Mouse (Mus musculus): ENCODE measurements around the gene Hoxc9.

Hoxc9 gene

DNA sequence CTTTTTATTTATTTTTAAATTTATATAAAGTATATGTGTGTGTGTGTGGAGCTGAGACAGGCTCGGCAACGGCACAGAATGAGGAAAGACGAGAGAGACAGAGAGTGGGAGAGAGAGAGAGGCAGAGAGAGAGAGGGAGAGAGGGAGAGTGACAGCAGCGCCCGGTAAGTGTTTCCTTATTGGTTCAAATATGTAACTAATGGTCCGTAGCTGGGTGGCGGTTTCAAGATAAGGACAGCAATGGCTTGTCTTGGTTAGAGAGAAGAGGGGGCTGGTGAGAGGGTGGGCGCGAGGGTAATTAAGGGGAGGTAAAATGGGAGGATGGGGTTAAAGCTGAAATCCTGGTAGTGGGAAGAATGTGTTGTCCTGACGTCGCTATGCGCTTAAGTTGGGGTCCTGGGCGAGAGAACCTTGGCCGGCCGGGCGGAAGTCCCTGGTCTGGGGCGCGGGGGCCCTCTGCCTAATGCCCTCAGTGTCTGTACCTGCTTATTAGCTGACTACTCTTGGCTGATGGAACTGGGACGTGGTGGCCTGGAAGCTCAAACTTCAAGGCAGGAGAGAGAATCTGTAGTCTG is 22.5 kb downstream of the Hoxc9 start:
- DNase-seq (ENCODE audit: low spot score in 2 of 2), result no peak

DNA sequence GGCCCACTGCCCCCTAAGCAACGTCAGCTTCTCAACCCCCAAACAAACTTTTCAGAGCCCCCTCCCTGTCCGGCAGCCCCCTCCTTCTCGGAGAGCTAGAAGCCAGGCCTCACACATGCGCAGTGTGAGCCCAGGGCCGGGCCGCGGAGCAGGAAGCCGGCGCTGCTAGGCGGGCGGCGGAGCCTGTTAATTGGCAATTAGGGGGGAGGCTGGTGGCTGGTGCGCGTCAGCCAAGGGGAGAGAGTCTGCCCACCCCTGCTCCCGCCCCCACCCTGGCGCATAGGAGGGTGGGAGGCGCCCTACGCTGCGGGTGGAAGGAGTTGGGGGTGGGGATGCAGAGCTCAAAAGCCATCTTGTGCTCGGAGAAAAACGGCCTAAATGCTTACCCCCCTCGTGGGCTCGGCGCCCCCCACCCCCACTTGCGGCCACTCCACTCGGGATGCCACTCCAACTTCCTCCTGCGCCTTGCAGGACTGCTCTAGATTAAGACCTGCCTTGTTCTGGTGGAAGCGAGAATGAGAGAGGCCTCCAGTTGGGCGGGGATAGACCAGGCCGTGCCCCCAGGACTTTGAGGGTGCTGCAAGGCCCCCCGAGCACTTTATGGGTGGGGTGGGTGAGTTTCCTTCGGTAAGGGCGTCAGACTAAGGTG is 23.1 kb downstream of the Hoxc9 start:
- DNase-seq (ENCODE audit: low spot score in 2 of 2), result no peak

DNA sequence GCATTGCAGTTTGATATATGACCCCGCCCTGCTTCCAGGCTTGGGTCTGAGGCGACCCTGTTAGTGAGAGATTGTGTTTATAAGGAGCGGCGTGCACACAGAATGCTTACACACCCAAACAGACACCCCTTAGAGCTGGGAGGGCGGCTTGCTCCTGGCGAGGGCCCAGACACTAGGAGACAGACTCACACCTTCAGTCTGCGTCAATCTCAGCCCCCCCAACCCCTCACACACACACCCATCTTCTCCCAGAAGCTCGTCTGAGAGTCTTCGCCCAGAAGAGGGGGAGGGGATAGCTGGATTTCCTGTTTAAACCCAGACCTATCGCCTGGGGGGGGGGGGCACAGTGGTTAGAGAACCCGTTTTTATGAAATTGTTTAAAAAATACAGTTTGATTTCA is 23.7 kb downstream of the Hoxc9 start:
- DNase-seq (ENCODE audit: low spot score in 2 of 2), result no peak

GRCm38 (mm10) chr15:103000501-103000901 is 24.3 kb downstream of the Hoxc9 start:
- no peak for DNase-seq (ENCODE audit: low spot score in 2 of 2)

GRCm38 (mm10) chr15:103001370-103001769 is 25.1 kb downstream of the Hoxc9 start:
- no peak for DNase-seq (ENCODE audit: low spot score in 2 of 2)

GRCm38 (mm10) chr15:103002156-103002555 is 25.9 kb downstream of the Hoxc9 start:
- no peak for DNase-seq (ENCODE audit: low spot score in 2 of 2)

DNA sequence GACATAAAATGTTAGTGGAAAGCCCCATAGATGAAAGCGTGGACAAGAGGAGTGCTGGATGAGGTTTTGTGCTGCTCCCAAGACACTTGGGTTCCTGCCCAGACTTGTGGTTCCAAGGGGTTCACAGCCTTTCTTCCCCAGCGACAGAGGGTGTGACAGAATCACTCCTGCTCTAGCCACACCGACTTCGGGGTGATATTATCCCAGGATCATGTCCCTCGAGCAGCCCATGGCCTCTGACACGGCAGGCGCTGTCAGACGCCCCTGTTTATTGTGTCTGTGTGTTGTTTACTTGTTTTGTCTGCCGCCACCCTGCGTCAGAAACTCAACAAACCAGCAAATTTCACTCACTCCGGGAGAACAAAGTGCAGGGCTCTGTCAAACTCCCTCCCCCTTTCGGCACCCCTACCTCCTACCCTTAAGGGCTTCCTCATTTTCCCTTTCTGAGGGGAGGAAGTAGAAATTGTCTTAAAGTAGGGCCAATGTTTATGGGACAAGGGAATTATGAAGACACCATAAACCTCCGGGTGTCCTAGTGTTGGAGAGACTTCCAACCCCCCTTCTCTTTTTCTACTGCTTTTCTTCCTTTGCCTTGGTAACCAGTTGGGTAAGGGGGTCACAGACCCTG is 26.7 kb downstream of the Hoxc9 start:
- DNase-seq (ENCODE audit: low spot score in 2 of 2), result no peak

DNA sequence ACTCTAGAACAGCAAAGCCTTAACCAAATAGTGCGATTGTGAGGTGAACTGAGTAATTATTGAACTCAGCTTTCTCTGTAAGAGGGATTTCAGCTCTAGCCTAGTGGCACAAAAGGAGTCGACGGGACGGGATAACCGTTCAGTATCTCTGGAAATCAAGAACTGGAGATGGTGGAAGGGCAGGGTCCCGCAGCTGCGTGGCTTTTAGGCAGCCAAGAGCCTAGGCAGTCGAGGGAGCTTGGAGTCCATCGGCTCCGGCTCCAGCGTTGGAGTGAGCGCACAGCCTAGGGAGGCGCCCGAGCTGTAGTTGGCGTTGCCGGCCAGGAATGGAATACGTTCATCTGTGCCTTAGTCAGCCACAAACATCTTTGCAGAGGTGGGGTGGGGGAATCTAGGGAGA is 29.1 kb downstream of the Hoxc9 start:
- no peak for DNase-seq (ENCODE audit: low spot score in 2 of 2)

GRCm38 (mm10) chr15:103005797-103006196 is 29.6 kb downstream of the Hoxc9 start:
- no peak for DNase-seq (ENCODE audit: low spot score in 2 of 2)

DNA sequence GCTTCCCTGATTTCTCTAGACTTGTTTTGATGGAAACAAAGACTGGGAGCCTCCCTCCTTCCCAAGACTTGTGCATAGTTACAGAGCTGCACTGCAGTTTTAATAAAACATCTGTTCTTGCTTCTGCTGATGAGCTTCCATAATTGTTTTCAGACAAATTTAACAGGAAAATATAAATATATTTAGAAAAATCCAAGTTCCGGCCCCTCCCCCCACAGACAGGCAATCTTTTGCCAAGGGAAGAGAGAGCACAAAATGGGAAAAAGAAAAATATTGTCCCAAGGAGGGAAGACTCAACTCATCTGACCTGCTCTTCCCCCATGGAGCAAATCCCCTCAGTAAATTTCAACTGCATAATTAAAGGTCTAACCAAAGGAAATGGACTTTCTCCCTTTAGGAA is 30.1 kb downstream of the Hoxc9 start:
- DNase-seq (ENCODE audit: low spot score in 2 of 2), result no peak

GRCm38 (mm10) chr15:103009265-103010111 is 33.2 kb downstream of the Hoxc9 start:
- DNase-seq (ENCODE audit: low spot score in 2 of 2), result no peak

DNA sequence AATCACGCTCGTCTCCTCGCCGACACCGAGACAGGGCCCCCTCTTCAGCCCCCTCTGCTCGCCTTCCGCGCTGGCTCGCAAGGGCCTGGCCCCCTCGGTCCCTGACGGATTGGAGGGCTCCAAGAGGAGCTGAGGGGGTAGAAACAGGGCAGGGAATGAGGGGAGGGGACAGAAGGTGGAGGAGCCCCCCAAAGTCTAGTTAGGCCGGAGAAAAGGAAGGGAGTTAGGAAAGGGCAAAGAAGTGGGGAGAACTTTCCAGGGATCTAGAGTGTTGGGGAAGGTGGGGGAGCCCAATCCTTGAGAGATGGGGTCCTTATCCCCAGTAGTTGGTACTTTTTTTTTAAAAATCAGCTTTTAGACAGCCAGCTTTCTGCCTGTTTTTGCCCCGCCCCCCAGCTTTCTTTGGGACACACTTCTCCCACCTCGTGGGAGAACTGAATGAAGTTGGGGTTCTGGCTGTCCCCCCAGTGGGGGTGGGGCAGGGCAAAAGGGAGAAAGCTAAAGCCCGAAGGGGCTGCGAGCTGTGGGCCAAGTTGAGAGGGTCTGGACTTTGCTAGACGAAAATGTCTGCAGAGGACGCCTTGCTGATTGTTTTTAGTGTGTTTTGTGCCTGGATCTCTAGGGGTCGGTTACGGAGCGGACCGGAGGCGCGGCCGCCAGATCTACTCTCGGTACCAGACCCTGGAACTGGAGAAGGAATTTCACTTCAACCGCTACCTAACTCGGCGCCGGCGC is 34.0 kb downstream of the Hoxc9 start:
- no peak for DNase-seq (ENCODE audit: low spot score in 2 of 2)

DNA sequence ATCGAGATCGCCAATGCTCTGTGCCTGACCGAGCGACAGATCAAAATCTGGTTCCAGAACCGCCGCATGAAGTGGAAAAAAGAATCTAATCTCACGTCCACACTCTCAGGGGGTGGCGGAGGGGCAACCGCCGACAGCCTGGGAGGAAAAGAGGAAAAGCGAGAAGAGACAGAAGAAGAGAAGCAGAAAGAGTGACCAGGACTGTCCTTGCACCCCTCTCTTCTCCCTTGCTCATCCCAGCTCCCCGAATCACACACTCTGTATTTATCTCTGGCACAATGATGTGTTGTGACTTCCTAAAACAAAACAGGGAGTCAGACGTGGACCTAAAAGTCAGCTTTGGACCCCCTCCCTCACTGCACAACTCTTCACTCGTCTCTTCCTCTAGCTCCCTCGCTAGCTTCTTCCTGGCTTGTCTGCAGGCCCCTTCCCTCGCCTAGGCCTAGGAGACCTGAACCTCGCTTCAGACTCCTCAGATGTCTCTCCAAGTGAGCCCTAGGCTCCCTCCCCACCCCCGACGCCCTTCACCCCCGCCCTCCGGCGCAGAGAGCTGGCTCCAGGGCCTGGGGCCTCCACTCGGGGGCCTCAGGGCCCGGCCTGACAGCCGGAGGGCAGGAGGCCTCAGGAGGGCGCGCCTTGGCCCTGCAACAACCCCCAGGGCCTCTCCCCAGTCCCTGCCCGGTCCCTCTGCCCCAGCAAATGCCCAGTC is 34.8 kb downstream of the Hoxc9 start:
- no peak for DNase-seq (ENCODE audit: low spot score in 2 of 2)

- DNase-seq (ENCODE audit: low spot score in 2 of 2), result no peak
Measured at GRCm38 (mm10) chr15:103011928-103012486, 35.8 kb downstream of the Hoxc9 start.

- DNase-seq (ENCODE audit: low spot score in 2 of 2), result no peak
Measured at GRCm38 (mm10) chr15:103013238-103013984, 37.2 kb downstream of the Hoxc9 start.

- no peak for DNase-seq (ENCODE audit: low spot score in 2 of 2)
Measured at GRCm38 (mm10) chr15:103014166-103015008, 38.1 kb downstream of the Hoxc9 start.

DNA sequence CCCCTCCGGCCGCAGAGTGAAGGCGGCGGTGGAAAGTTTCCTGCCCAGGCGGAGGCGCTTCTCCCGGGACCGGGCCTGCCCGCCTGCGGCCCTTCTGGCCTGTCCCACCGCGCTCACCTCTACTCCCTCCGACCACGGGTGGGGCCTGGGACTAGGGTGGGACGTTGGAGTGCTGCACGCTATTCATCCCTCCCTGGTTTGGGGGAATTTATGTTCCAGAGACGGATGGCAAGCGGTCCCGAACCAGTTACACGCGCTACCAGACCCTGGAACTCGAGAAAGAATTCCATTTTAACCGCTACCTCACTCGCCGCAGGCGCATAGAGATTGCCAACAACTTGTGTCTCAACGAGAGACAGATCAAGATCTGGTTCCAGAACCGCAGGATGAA is 38.8 kb downstream of the Hoxc9 start:
- no peak for DNase-seq (ENCODE audit: low spot score in 2 of 2)

- no peak for DNase-seq (ENCODE audit: low spot score in 2 of 2)
Measured at GRCm38 (mm10) chr15:103015406-103016166, 39.3 kb downstream of the Hoxc9 start.
